Mouse (Mus musculus): ENCODE results near the gene Hoxa3. TPM values are rescaled to one million over a fixed set of nuclear protein-coding genes. Genes with fewer than 3 reads are reported as not detected.

Hoxa3 gene
- total and polyA plus RNA-seq, 3 experiments: 0.08 to 0.38 (median 0.34) TPM

GRCm38 (mm10) chr6:52208072-52208867 lies 4.9 kb downstream of the Hoxa3 start, which contains the start of gene Hoxa6:
TSS of gene Hoxa6 (minus strand) at chr6:52208722.
- H3K4me2 ChIP-seq (ENCODE audit: insufficient read depth, low read depth, poor library complexity, severe bottlenecking): no peak within 1 kb of the TSS
- no peaks in the 10 kb centered on the region for H3K79me2 ChIP-seq (replicated peaks; ENCODE audit: control insufficient read depth, extremely low read depth, insufficient read depth, poor library complexity, severe bottlenecking)
- no peak for DNase-seq (ENCODE audit: extremely low read depth)
- dilution Hi-C loops (cut with MboI; ENCODE audit: extremely low pct_ligation_motif_present, extremely low pct_unique_long_range_greater_than_20kb, low sequenced_read_pairs): no loop called here
- H3K27me3 ChIP-seq (replicated peaks): peaks cover 2% of the 10 kb centered on the region
- H3K36me3 ChIP-seq (replicated peaks in 1 of 2; ENCODE audit: control insufficient read depth in 1 of 2, insufficient read depth in 1 of 2, low read length in 1 of 2): peaks cover 23 to 45% of the 10 kb centered on the region in 2 experiments
- no peak within 1 kb of the TSS for H3K4me3 ChIP-seq (replicated peaks in 1 of 3; ENCODE audit: low read depth in 2 of 3, low read length in 2 of 3, poor library complexity in 1 of 3)
- no peak within 1 kb of the TSS for H3K27ac ChIP-seq (ENCODE audit: insufficient read depth, low read depth)
- in situ Hi-C loops (cut with MboI; ENCODE audit: low pct_ligation_motif_present, low pct_unique_long_range_greater_than_20kb, low sequenced_read_pairs): loop anchor here (25.0 kb wide), 1 partner anchor 196 kb away; the partner anchor contains the start of gene Skap2
- H3K9me3 ChIP-seq (replicated peaks; ENCODE audit: low read length): peaks cover 54% of the 10 kb centered on the region
- TF ChIP-seq ELF1 (IDR thresholded peaks at IDR 0.05; ENCODE audit: low read depth, low read length) (no peak), HCFC1 (IDR thresholded peaks at IDR 0.05; ENCODE audit: low read depth, low read length) (no peak)
- H3K4me1 ChIP-seq (ENCODE audit: control insufficient read depth in 1 of 2, insufficient read depth in 2 of 2): peaks cover 2 to 17% of the 10 kb centered on the region in 2 experiments; a peak in 2 of 4 replicates
- H3K9ac ChIP-seq (ENCODE audit: insufficient read depth, low read depth): no peak within 1 kb of the TSS

- Histone ChIP-seq H3K4me3 (replicated peaks in 1 of 3; ENCODE audit: low read depth in 2 of 3, low read length in 2 of 3, poor library complexity in 1 of 3) (no peak overlapping the region), H3K4me2 (ENCODE audit: insufficient read depth, low read depth, poor library complexity, severe bottlenecking) (no peak overlapping the region), H3K27me3 (replicated peaks) (peaks cover 2% of the 10 kb centered on the region), H3K27ac (ENCODE audit: insufficient read depth, low read depth) (no peak overlapping the region), H3K9me3 (replicated peaks; ENCODE audit: low read length) (peaks cover 54% of the 10 kb centered on the region), H3K36me3 (replicated peaks in 1 of 2; ENCODE audit: control insufficient read depth in 1 of 2, insufficient read depth in 1 of 2, low read length in 1 of 2) (peaks cover 23 to 48% of the 10 kb centered on the region in 2 experiments), H3K9ac (ENCODE audit: insufficient read depth, low read depth) (no peak overlapping the region), H3K79me2 (replicated peaks; ENCODE audit: control insufficient read depth, extremely low read depth, insufficient read depth, poor library complexity, severe bottlenecking) (no peaks in the 10 kb centered on the region), H3K4me1 (ENCODE audit: control insufficient read depth in 1 of 2, insufficient read depth in 2 of 2) (peaks cover 2 to 15% of the 10 kb centered on the region in 2 experiments; a peak in 2 of 4 replicates)
- no peak for TF ChIP-seq ZMIZ1 (IDR thresholded peaks at IDR 0.05; ENCODE audit: low read depth, low read length)
- no peak for TF ChIP-seq SIN3A (IDR thresholded peaks at IDR 0.05; ENCODE audit: low read length)
- no peak for DNase-seq (ENCODE audit: extremely low read depth)
- in situ Hi-C loops (cut with MboI; ENCODE audit: low pct_ligation_motif_present, low pct_unique_long_range_greater_than_20kb, low sequenced_read_pairs) (loop anchor here (25.0 kb wide), 1 partner anchor 195 kb away; the partner anchor contains the start of gene Skap2), dilution Hi-C loops (cut with MboI; ENCODE audit: extremely low pct_ligation_motif_present, extremely low pct_unique_long_range_greater_than_20kb, low sequenced_read_pairs) (no loop called here)
Measured at GRCm38 (mm10) chr6:52207684-52207976, 5.5 kb downstream of the Hoxa3 start.

- H3K9me3 ChIP-seq (replicated peaks; ENCODE audit: low read length): peaks cover 54% of the 10 kb centered on the region
- no peak for DNase-seq (ENCODE audit: extremely low read depth)
- H3K27me3 ChIP-seq (replicated peaks): peaks cover 2% of the 10 kb centered on the region
- in situ Hi-C loops (cut with MboI; ENCODE audit: low pct_ligation_motif_present, low pct_unique_long_range_greater_than_20kb, low sequenced_read_pairs) (loop anchor here (25.0 kb wide), 1 partner anchor 195 kb away; the partner anchor contains the start of gene Skap2), dilution Hi-C loops (cut with MboI; ENCODE audit: extremely low pct_ligation_motif_present, extremely low pct_unique_long_range_greater_than_20kb, low sequenced_read_pairs) (no loop called here)
- no peak overlapping the region for H3K4me3 ChIP-seq (replicated peaks in 1 of 3; ENCODE audit: low read depth in 2 of 3, low read length in 2 of 3, poor library complexity in 1 of 3)
- no peak overlapping the region for H3K9ac ChIP-seq (ENCODE audit: insufficient read depth, low read depth)
- no peak for TF ChIP-seq SIN3A (IDR thresholded peaks at IDR 0.05; ENCODE audit: low read length)
- TF ChIP-seq ETS1 (conservative IDR thresholded peaks at IDR 0.05; ENCODE audit: low read depth, low read length): no peak
- no peak for TF ChIP-seq IRF4 (IDR thresholded peaks at IDR 0.05; ENCODE audit: low read depth, low read length)
- no peak for TF ChIP-seq MAZ (IDR thresholded peaks at IDR 0.05; ENCODE audit: low read depth, low read length)
- no peak for TF ChIP-seq TBP (conservative IDR thresholded peaks at IDR 0.05; ENCODE audit: low read depth, low read length)
- TF ChIP-seq POLR2AphosphoS2 (IDR thresholded peaks at IDR 0.05; ENCODE audit: low read depth, low read length): no peak
- no peak for TF ChIP-seq EP300 (IDR thresholded peaks at IDR 0.05; ENCODE audit: low read length)
- no peak for TF ChIP-seq ELF1 (IDR thresholded peaks at IDR 0.05; ENCODE audit: low read depth, low read length)
- no peak for TF ChIP-seq ZNF384 (IDR thresholded peaks at IDR 0.05; ENCODE audit: low read depth, low read length)
- no peak for TF ChIP-seq RCOR1 (conservative IDR thresholded peaks at IDR 0.05; ENCODE audit: low read depth, low read length)
- peaks cover 2 to 10% of the 10 kb centered on the region in 2 experiments; a peak in 2 of 4 replicates for H3K4me1 ChIP-seq (ENCODE audit: control insufficient read depth in 1 of 2, insufficient read depth in 2 of 2)
- peaks cover 23 to 51% of the 10 kb centered on the region in 2 experiments for H3K36me3 ChIP-seq (replicated peaks in 1 of 2; ENCODE audit: control insufficient read depth in 1 of 2, insufficient read depth in 1 of 2, low read length in 1 of 2)
- no peak overlapping the region for H3K27ac ChIP-seq (ENCODE audit: insufficient read depth, low read depth)
- H3K4me2 ChIP-seq (ENCODE audit: insufficient read depth, low read depth, poor library complexity, severe bottlenecking): no peak overlapping the region
- H3K79me2 ChIP-seq (replicated peaks; ENCODE audit: control insufficient read depth, extremely low read depth, insufficient read depth, poor library complexity, severe bottlenecking): no peaks in the 10 kb centered on the region
Measured at GRCm38 (mm10) chr6:52206882-52207683, 6.1 kb downstream of the Hoxa3 start.

Data from CH12.LX (cell line).